Mouse (Mus musculus) neutrophil, adult 65 days (primary cell): ENCODE results near the gene Ptpn12. TPM values are rescaled to one million over a fixed set of nuclear protein-coding genes. Genes with fewer than 3 reads are reported as not detected.

Experiments
- total RNA-seq: library from RNA; stranded (reverse); gene quantifications from 2 replicates; pipeline ENCODE4 v1.2.4, GENCODE M21; 2023

The Ptpn12 gene
- 107 and 121 TPM in 2 replicates for total RNA-seq

DNA sequence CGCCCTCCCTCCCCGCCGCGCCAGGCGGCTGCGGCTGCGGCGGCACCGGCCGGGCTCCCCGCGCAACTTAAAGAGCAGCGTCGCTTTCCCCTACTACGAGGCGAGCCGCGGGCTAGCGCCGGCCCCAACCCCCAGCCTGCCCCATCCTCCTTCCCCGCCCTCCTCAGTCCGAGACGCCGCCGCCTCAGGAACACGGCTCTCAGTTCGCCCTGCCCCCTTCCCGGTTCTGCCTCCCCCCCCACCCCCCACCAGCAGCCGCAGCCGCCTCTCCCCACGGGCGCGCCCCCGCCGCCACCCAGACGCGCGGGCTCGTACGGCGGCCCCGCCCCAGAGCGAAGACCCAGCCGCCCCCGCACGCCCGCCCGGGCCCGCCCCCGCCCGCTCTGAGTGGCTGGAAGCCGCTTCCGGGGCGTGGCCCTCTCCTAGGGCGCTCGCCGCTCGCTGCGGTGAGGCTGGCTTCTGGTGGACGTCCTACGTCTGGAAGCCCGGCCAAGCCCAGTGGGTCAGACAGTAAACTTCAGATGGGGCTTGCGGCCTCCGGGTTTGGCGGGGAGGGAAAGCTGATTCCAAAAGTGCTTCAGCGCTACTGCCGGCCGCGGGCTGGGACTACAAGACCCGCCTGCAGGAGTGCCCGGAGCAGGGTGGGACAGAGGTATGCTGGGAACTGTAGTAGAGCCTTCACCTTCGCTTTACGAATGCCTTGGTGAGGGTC is at the start of gene Ptpn12:
TSS of gene Ptpn12 (minus strand) at position 92 of the 712 bp plus-strand sequence.

GRCm38 (mm10) chr5:20956298-20956697 is 99.4 kb downstream of the Ptpn12 start, which contains the start of gene Rsbn1l:
Rsbn1l (minus strand) TSS chr5:20956398.

Other genes starting within 250 kb of the Ptpn12 start
- 2.0 and 3.3 TPM in 2 replicates for gene Phtf2, start 173.8 kb downstream of the Ptpn12 start, total RNA-seq
- gene Tmem60, start 173.7 kb downstream of the Ptpn12 start, total RNA-seq = 5.1 and 5.9 TPM in 2 replicates
- gene Rsbn1l, start 99.5 kb downstream of the Ptpn12 start, total RNA-seq = 50.1 and 63.8 TPM in 2 replicates
- 90.8 and 139 TPM in 2 replicates for gene Gsap, start 130.3 kb upstream of the Ptpn12 start, total RNA-seq